Mouse (Mus musculus) heart, embryonic 16.5 days (tissue): ENCODE data around the gene Pde4b. TPM values are rescaled to one million over a fixed set of nuclear protein-coding genes. Genes with fewer than 3 reads are reported as not detected.

Experiments used
- ATAC-seq: fragments of 200-750 bp; cut with Nextera tagmentation; replicated peaks from 2 replicates; pipeline ENCODE4 v1.8.0; 2017; ENCODE audit warnings: moderate number of reproducible peaks; ENCODE audit not compliant: insufficient read depth, low FRiP score; ENCODE audit errors: extremely low read depth
- H3K27ac ChIP-seq: fragments of 300-500 bp; sonication (generic); 2 replicates; pipeline ENCODE4 v1.5.1; 2014; ENCODE audit warnings: mild to moderate bottlenecking, low read length, control low read depth, moderate library complexity
- H3K27me3 ChIP-seq: fragments of 300-500 bp; sonication (generic); 2 replicates; pipeline ENCODE4 v1.6.1; 2014; ENCODE audit warnings: low read length, mixed read lengths; ENCODE audit not compliant: control insufficient read depth, insufficient read depth
- H3K36me3 ChIP-seq: fragments of 300-500 bp; sonication (generic); 2 replicates; pipeline ENCODE4 v1.6.1; 2014; ENCODE audit not compliant: control insufficient read depth, insufficient read depth
- H3K4me1 ChIP-seq: fragments of 300-500 bp; sonication (generic); 2 replicates; pipeline ENCODE4 v1.6.1; 2014; ENCODE audit warnings: low read length, mixed read lengths; ENCODE audit not compliant: control insufficient read depth, insufficient read depth
- H3K4me2 ChIP-seq: fragments of 300-500 bp; sonication (generic); 2 replicates; pipeline ENCODE4 v1.6.1; 2014; ENCODE audit warnings: low read depth, mild to moderate bottlenecking, control low read depth, low read length
- H3K4me3 ChIP-seq: fragments of 300-500 bp; sonication (generic); 2 replicates; pipeline ENCODE4 v1.5.1; 2014; ENCODE audit warnings: mild to moderate bottlenecking, control low read depth, low read length
- H3K9ac ChIP-seq: fragments of 300-500 bp; sonication (generic); 2 replicates; pipeline ENCODE4 v1.6.1; 2014; ENCODE audit warnings: low read length, control low read depth
- H3K9me3 ChIP-seq: fragments of 300-500 bp; sonication (generic); replicated peaks from 2 replicates; pipeline ENCODE4 v1.6.1; 2016; ENCODE audit warnings: low read length; ENCODE audit not compliant: control insufficient read depth
- WGBS: fragments of 180-500 bp; shearing (Covaris S2); extraction: QIAGEN DNeasy Blood & Tissue Kit; methylation state at CpG from one replicate; pipeline ENCODE4 v1.1.7; 2014; 5-methylcytosine and 5-hydroxymethylcytosine counted together
- polyA plus RNA-seq: library from polyadenylated mRNA; unstranded; fragments of >200 nt; fragmentation: Nextera tagmentation; extraction: Ambion mirVana; gene quantifications from 2 replicates; pipeline ENCODE4 v1.2.1, GENCODE M21; 2015

Pde4b gene
- polyA plus RNA-seq, 1 experiment from 2014 or later: 28.4 TPM

- H3K4me1 ChIP-seq: peaks cover 30% of the 10 kb centered on the region
- no peak overlapping the region for H3K27ac ChIP-seq
- 65% methylated on average over 7 of the region's 7 CpGs for WGBS
- H3K9ac ChIP-seq: no peak overlapping the region
- no peaks in the 10 kb centered on the region for H3K27me3 ChIP-seq
- no peak overlapping the region for H3K4me3 ChIP-seq
- no peak for ATAC-seq
- H3K36me3 ChIP-seq: no peaks in the 10 kb centered on the region
- H3K4me2 ChIP-seq: no peak overlapping the region
- no peaks in the 10 kb centered on the region for H3K9me3 ChIP-seq
These were observed 396.1 kb downstream of the Pde4b start for GRCm38 (mm10) chr4:102483354-102484018.

GRCm38 (mm10) chr4:102484738-102485137 lies 397.4 kb downstream of the Pde4b start:
- Histone ChIP-seq H3K27ac (no peak overlapping the region), H3K4me3 (no peak overlapping the region), H3K27me3 (no peaks in the 10 kb centered on the region), H3K4me1 (peaks cover 36% of the 10 kb centered on the region), H3K9me3 (no peaks in the 10 kb centered on the region), H3K36me3 (no peaks in the 10 kb centered on the region), H3K4me2 (no peak overlapping the region), H3K9ac (no peak overlapping the region)
- WGBS: 76% methylated on average over 2 of the region's 2 CpGs
- no peak for ATAC-seq

- H3K9ac ChIP-seq: 0 out of 2 replicates have a peak overlapping the region, but pooled peaks have one; percentile 23
- no peak overlapping the region; the same call in 1 of the 2 replicates for H3K4me3 ChIP-seq
- WGBS: 33% methylated on average over 4 of the region's 4 CpGs
- H3K27ac ChIP-seq: peak overlapping the region; percentile 77
- peaks cover 33% of the 10 kb centered on the region for H3K4me1 ChIP-seq
- H3K9me3 ChIP-seq: no peaks in the 10 kb centered on the region
- peaks cover 3% of the 10 kb centered on the region; the same call in 1 of the 2 replicates for H3K36me3 ChIP-seq
- no peaks in the 10 kb centered on the region for H3K27me3 ChIP-seq
- no peak for ATAC-seq
- peak overlapping the region; percentile 54 for H3K4me2 ChIP-seq
These were observed 399.0 kb downstream of the Pde4b start for GRCm38 (mm10) chr4:102486134-102486920.

GRCm38 (mm10) chr4:102486921-102487240 lies 399.5 kb downstream of the Pde4b start:
- Histone ChIP-seq H3K9me3 (no peaks in the 10 kb centered on the region), H3K36me3 (peaks cover 3% of the 10 kb centered on the region; the same call in 1 of the 2 replicates), H3K9ac (peak overlapping the region; percentile 23; the same call in 1 of the 2 replicates), H3K4me1 (peaks cover 33% of the 10 kb centered on the region), H3K27ac (peak overlapping the region; percentile 77), H3K4me3 (peak overlapping the region; percentile 24), H3K4me2 (peak overlapping the region; percentile 54), H3K27me3 (no peaks in the 10 kb centered on the region)
- 42% methylated on average over 3 of the region's 3 CpGs for WGBS
- ATAC-seq: peak; percentile 53; the same call in 1 of the 2 replicates

GRCm38 (mm10) chr4:102488000-102488399 lies 400.7 kb downstream of the Pde4b start:
- ATAC-seq: no peak
- H3K4me3 ChIP-seq: 0 out of 2 replicates have a peak overlapping the region, but pooled peaks have one; percentile 18
- H3K27ac ChIP-seq: peak overlapping the region; percentile 40; the same call in 1 of the 2 replicates
- H3K4me2 ChIP-seq: peak overlapping the region; percentile 54
- peaks cover 3% of the 10 kb centered on the region; the same call in 1 of the 2 replicates for H3K36me3 ChIP-seq
- WGBS: 31% methylated on average over 2 of the region's 2 CpGs
- H3K27me3 ChIP-seq: no peaks in the 10 kb centered on the region
- 0 out of 2 replicates have a peak overlapping the region, but pooled peaks have one; percentile 40 for H3K9ac ChIP-seq
- H3K9me3 ChIP-seq: no peaks in the 10 kb centered on the region
- peaks cover 33% of the 10 kb centered on the region for H3K4me1 ChIP-seq

GRCm38 (mm10) chr4:102491468-102492123 lies 404.3 kb downstream of the Pde4b start:
- H3K4me2 ChIP-seq: no peak overlapping the region
- no peak overlapping the region for H3K9ac ChIP-seq
- WGBS: 77% methylated on average over 11 of the region's 11 CpGs
- H3K36me3 ChIP-seq: peaks cover 3% of the 10 kb centered on the region; the same call in 1 of the 2 replicates
- no peak for ATAC-seq
- H3K9me3 ChIP-seq: no peaks in the 10 kb centered on the region
- H3K27me3 ChIP-seq: no peaks in the 10 kb centered on the region
- H3K27ac ChIP-seq: no peak overlapping the region
- peaks cover 40% of the 10 kb centered on the region for H3K4me1 ChIP-seq
- H3K4me3 ChIP-seq: no peak overlapping the region

- H3K27me3 ChIP-seq: no peaks in the 10 kb centered on the region
- WGBS: 91% methylated on average over 5 of the region's 5 CpGs
These were observed 405.6 kb downstream of the Pde4b start for GRCm38 (mm10) chr4:102492911-102493310.

GRCm38 (mm10) chr4:102493342-102494128 lies 406.2 kb downstream of the Pde4b start:
- no peak overlapping the region for H3K4me3 ChIP-seq
- no peak for ATAC-seq
- H3K9ac ChIP-seq: no peak overlapping the region
- no peak overlapping the region for H3K27ac ChIP-seq
- H3K36me3 ChIP-seq: peaks cover 8% of the 10 kb centered on the region
- WGBS: 52% methylated on average over 4 of the region's 4 CpGs
- H3K9me3 ChIP-seq: no peaks in the 10 kb centered on the region
- no peak overlapping the region for H3K4me2 ChIP-seq
- H3K27me3 ChIP-seq: no peaks in the 10 kb centered on the region
- H3K4me1 ChIP-seq: peaks cover 27% of the 10 kb centered on the region

More at GRCm38 (mm10) chr4:102492911-102493310, 405.6 kb downstream of the Pde4b start:
- Histone ChIP-seq H3K36me3 (peaks cover 6% of the 10 kb centered on the region), H3K9ac (no peak overlapping the region), H3K27ac (no peak overlapping the region), H3K4me2 (no peak overlapping the region), H3K4me1 (peaks cover 31% of the 10 kb centered on the region), H3K9me3 (no peaks in the 10 kb centered on the region), H3K4me3 (no peak overlapping the region)
- no peak for ATAC-seq
